8 mouse cellular contexts compared by ENCODE assay signal in genomic region chr9:27728652-27729557, GRCm38 (mm10).
DNase-seq lines count a peak whose midpoint lies in the region; ATAC-seq and TF ChIP-seq lines count a peak whose summit lies in the region.

No protein-coding gene starts in this region.

- no peak for TF ChIP-seq CTCF in midbrain, postnatal 0 days (IDR thresholded peaks at IDR 0.05)

- DNase-seq in heart, embryonic 10.5 days (ENCODE audit: low spot score): no peak
- DNase-seq in heart, adult 9 months (ENCODE audit: low spot score in 2 of 2): no peak
- DNase-seq in ZHBTc4 (ENCODE audit: low read depth, low spot score): peak; percentile 18
- peak; percentile 84 to 92 for DNase-seq in frontal cortex, adult 2 months (ENCODE audit: extremely low spot score in 1 of 2, low spot score in 1 of 2)
- DNase-seq in left cerebral cortex, adult 11 months (ENCODE audit: low spot score): peak; percentile 74
- peak; percentile 84 for DNase-seq in midbrain, postnatal 0 days (ENCODE audit: low spot score)
- no peak for DNase-seq in spleen, postnatal 10 days (ENCODE audit: low spot score in 2 of 2)
- DNase-seq in thymus, postnatal 10 days (ENCODE audit: low spot score in 2 of 2): no peak

- 0 out of 2 replicates have a peak overlapping the region, but pooled peaks have one; percentile 2 for H3K9ac ChIP-seq in midbrain, postnatal 0 days (replicated peaks; ENCODE audit: low read length, poor library complexity, severe bottlenecking)

- ATAC-seq in midbrain, postnatal 0 days (ENCODE audit: low FRiP score): peak; percentile 71

- peaks cover 5% of the 10 kb centered on the region for H3K4me1 ChIP-seq in heart, embryonic 10.5 days
- no peaks in the 10 kb centered on the region for H3K4me1 ChIP-seq in midbrain, postnatal 0 days (ENCODE audit: insufficient read depth, low read length)

- no peaks in the 10 kb centered on the region for H3K9me3 ChIP-seq in heart, embryonic 10.5 days
- H3K9me3 ChIP-seq in midbrain, postnatal 0 days (ENCODE audit: low read length): no peaks in the 10 kb centered on the region

- H3K27me3 ChIP-seq in heart, embryonic 10.5 days (ENCODE audit: insufficient read depth, poor library complexity, severe bottlenecking): peaks cover 7% of the 10 kb centered on the region
- H3K27me3 ChIP-seq in midbrain, postnatal 0 days (ENCODE audit: insufficient read depth, low read length): no peaks in the 10 kb centered on the region

- WGBS in heart, embryonic 10.5 days: 10% methylated on average over 13 of the region's 13 CpGs
- WGBS in midbrain, postnatal 0 days: 8% methylated on average over 13 of the region's 13 CpGs

- peak overlapping the region; percentile 15; the same call in 1 of the 2 replicates for H3K4me2 ChIP-seq in midbrain, postnatal 0 days (ENCODE audit: low read depth, low read length, poor library complexity, severe bottlenecking)

- 0 out of 2 replicates have a peak overlapping the region, but pooled peaks have one; percentile 29 for H3K4me3 ChIP-seq in heart, embryonic 10.5 days
- no peak overlapping the region for H3K4me3 ChIP-seq in midbrain, postnatal 0 days (ENCODE audit: low read depth, low read length)

- H3K27ac ChIP-seq in heart, embryonic 10.5 days: peak overlapping the region; percentile 52; the same call in 1 of the 2 replicates
- H3K27ac ChIP-seq in midbrain, postnatal 0 days (ENCODE audit: low read depth, low read length): peak overlapping the region; percentile 59

- H3K36me3 ChIP-seq in heart, embryonic 10.5 days: no peaks in the 10 kb centered on the region
- no peaks in the 10 kb centered on the region for H3K36me3 ChIP-seq in midbrain, postnatal 0 days (ENCODE audit: insufficient read depth, low read length)

Comparison
In these comparisons a context has a peak if more than half of its experiments do, and no peak if none do; other contexts are left out.
1. DNase-seq: peak in ZHBTc4 (single experiment), frontal cortex, adult 2 months (2 of 2), left cerebral cortex, adult 11 months (single experiment) and midbrain, postnatal 0 days (single experiment); none in heart, embryonic 10.5 days (single experiment), heart, adult 9 months (0 of 2), spleen, postnatal 10 days (0 of 2) and thymus, postnatal 10 days (0 of 2).